In genomic region chr19:45081841-45082550, GRCm38 (mm10) we compare ENCODE assay signal across 9 mouse cellular contexts. TPM values are rescaled to one million over a fixed set of nuclear protein-coding genes. Genes with fewer than 3 reads are reported as not detected.
DNase-seq lines count a peak whose midpoint lies in the region.
"Had no signal": no experiment of that assay in that cellular context is flagged by ENCODE, and none has a peak within 500 bp of the region (broad histone marks: within the 10 kb centered on the region; RNA-seq: fewer than 3 reads in every experiment).

No protein-coding gene starts in this region.

- DNase-seq in layer of hippocampus, adult 11-12 months (ENCODE audit: low spot score), result peak; percentile 36
- DNase-seq in layer of hippocampus, postnatal 36 days, result no peak
- DNase-seq in B cell, adult 2 months, result peak; percentile 74 to 76
- DNase-seq in ES-CJ7 (ENCODE audit: low read depth, low spot score), result peak; percentile 82
- DNase-seq in cerebellum, postnatal 36 days, result peak; percentile 31 to 35
- DNase-seq in left cerebral cortex, postnatal 4 days, result peak; percentile 45
- DNase-seq in thymus, postnatal 0 days (ENCODE audit: low spot score), result peak; percentile 73

- intact Hi-C loops in left cerebral cortex, postnatal 4 days (cut with DNase I), result no loop called here

RNA-seq across cellular contexts. Expression of gene Kazald1, which starts 7.0 kb away (rescaled TPM):
- 1 to 10 TPM; 1.2 to 1.6 TPM for total RNA-seq in layer of hippocampus, postnatal 36 days (2021)
- 1 to 10 TPM in 1 of 2 experiments, under 1 TPM in 1; 0.70 to 1.8 TPM for total RNA-seq in left cerebral cortex, postnatal 4 days (2021)
- 9.0 and 10.8 TPM in 2 replicates for polyA plus RNA-seq in thymus, postnatal 0 days (2015; fragmentation: Nextera tagmentation; extraction: Ambion mirVana)
- polyA plus RNA-seq: erythroblast, embryonic 14.5 days had no signal

RNA-seq across cellular contexts. Expression of gene Sfxn3, which starts 34.7 kb away (rescaled TPM):
- total RNA-seq in layer of hippocampus, postnatal 36 days (2021), result 10 to 100 TPM; 82.4 to 91.5 TPM
- 100 to 1,000 TPM; 108 to 128 TPM for total RNA-seq in left cerebral cortex, postnatal 4 days (2021)
- polyA plus RNA-seq in thymus, postnatal 0 days (2015; fragmentation: Nextera tagmentation; extraction: Ambion mirVana), result 17.4 and 17.9 TPM in 2 replicates

RNA-seq across cellular contexts. Expression of gene Pdzd7, which starts 36.5 kb away (rescaled TPM):
- total RNA-seq in layer of hippocampus, postnatal 36 days (2021), result 1 to 10 TPM; 2.2 to 3.4 TPM
- total RNA-seq in left cerebral cortex, postnatal 4 days (2021), result 1 to 10 TPM; 8.0 to 8.2 TPM
- polyA plus RNA-seq in thymus, postnatal 0 days (2015; fragmentation: Nextera tagmentation; extraction: Ambion mirVana), result 0.05 and 0.08 TPM in 2 replicates
- polyA plus RNA-seq: erythroblast, embryonic 14.5 days; liver, embryonic 16.5 days had no signal

Comparison
In these comparisons a context has a peak if more than half of its experiments do, and no peak if none do; other contexts are left out.
1. DNase-seq: peak in layer of hippocampus, adult 11-12 months (single experiment), B cell, adult 2 months (2 of 2), ES-CJ7 (single experiment), cerebellum, postnatal 36 days (2 of 2), left cerebral cortex, postnatal 4 days (single experiment) and thymus, postnatal 0 days (single experiment); none in layer of hippocampus, postnatal 36 days (0 of 2).